Mouse (Mus musculus) forebrain, embryonic 10.5 days (tissue): ENCODE measurements at regions not wholly inside any gene's neighbourhood (a gene's known extent, or its start where the extent isn't known, plus 50 kb on each side); places are given as distances from the start of the nearest gene placed in this dataset.
A peak's percentile ranks its signal among the peaks of the same experiment; 100 is the strongest.

ENCODE experiments used
- DNase-seq: peaks from one replicate; pipeline ENCODE4 v3.0.0-alpha.2; 2017; ENCODE audit warnings: low spot score; ENCODE audit errors: extremely low spot score
- H3K27ac ChIP-seq: fragments of 300-500 bp; sonication (generic); 2 replicates; pipeline ENCODE4 v1.5.1; 2016; ENCODE audit warnings: mild to moderate bottlenecking
- H3K27me3 ChIP-seq: fragments of 300-500 bp; sonication (generic); 2 replicates; pipeline ENCODE4 v1.6.1; 2016; ENCODE audit warnings: mild to moderate bottlenecking; ENCODE audit not compliant: poor library complexity, severe bottlenecking
- H3K36me3 ChIP-seq: fragments of 300-500 bp; sonication (generic); replicated peaks from 2 replicates; pipeline ENCODE4 v1.6.1; 2016; ENCODE audit warnings: mild to moderate bottlenecking, moderate library complexity
- H3K4me1 ChIP-seq: fragments of 300-500 bp; sonication (generic); 2 replicates; pipeline ENCODE4 v1.6.1; 2016
- H3K4me3 ChIP-seq: fragments of 300-500 bp; sonication (generic); 2 replicates; pipeline ENCODE4 v1.5.1; 2016; ENCODE audit warnings: mild to moderate bottlenecking, moderate library complexity
- H3K9me3 ChIP-seq: fragments of 300-500 bp; sonication (generic); 2 replicates; pipeline ENCODE4 v1.6.1; 2016; ENCODE audit warnings: mild to moderate bottlenecking, moderate library complexity
- WGBS: fragments of 180-500 bp; shearing (Covaris S2); methylation state at CpG from one replicate; pipeline ENCODE4 v1.1.7; 2016; 5-methylcytosine and 5-hydroxymethylcytosine counted together

DNA sequence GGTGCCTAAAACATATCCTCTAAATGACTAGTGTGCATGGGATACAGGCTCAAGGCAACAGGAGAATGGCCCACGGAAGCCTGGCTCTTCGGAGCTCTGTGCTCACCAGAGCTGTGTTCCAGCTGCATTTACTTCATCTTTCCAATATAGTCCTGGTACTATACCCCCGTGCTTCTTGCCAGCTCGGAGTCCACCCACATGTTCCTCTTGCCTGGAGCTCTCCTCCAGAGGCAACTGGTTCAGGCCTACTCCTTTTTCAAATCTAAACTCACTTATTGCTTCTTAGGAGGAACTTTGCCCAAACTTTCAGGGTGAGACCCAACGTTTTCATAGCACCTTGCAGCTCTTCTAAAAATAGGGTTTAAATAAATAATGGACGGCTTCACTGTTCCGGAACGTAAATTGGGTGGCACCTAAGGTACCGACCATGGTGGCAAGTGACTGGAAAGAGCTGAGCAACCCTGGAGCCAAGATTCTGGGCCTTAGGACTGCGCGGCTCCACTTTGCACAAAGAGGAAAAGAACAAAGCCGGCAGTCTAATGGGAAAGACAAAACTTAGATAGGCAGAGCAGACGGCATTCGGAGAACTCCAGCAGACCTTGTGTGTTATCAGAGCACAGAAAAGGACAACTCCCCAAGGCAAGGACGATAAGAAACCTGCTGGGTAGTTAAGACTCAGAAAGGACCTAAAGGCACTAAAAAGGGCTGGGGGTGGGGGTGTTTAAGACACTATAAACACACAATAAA lies 86.6 kb upstream of the Hmcn1 start:
- no peak for DNase-seq
- Histone ChIP-seq H3K9me3 (no peaks in the 10 kb centered on the region), H3K27me3 (no peaks in the 10 kb centered on the region; the same call in 1 of the 2 replicates), H3K4me3 (no peak overlapping the region), H3K27ac (peak overlapping the region; percentile 37; the same call in 1 of the 2 replicates), H3K36me3 (no peaks in the 10 kb centered on the region), H3K4me1 (0 out of 2 replicates have a peak, but pooled peaks cover 8% of the 10 kb centered on the region)
- 83% methylated on average over 15 of the region's 15 CpGs for WGBS

DNA sequence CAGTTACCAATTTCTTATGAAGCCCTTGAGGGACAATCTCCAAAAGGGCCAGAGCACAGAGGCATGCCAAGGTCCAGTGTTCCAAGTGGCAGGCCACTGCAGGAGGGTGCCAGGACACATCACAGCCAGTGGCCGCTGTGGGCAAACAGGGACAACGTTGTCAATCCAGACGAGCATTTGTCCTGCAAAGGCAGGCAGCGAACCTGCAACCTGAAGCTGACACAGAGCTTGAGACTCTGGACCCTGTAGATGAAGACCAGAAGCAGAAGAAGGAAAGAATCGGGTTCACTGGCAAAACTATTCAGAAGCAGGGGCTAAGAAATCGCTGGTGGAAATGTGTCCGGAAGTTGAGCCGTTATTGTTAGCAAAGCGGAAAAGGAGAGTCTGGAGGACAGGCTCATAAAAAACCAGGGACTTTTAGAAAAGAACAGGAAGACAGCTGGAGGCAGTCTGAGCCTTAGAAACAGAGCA lies 87.3 kb upstream of the Hmcn1 start:
- no peaks in the 10 kb centered on the region for H3K9me3 ChIP-seq
- H3K27ac ChIP-seq, result peak overlapping the region; percentile 66
- no peak for DNase-seq
- H3K4me1 ChIP-seq, result 0 out of 2 replicates have a peak, but pooled peaks cover 8% of the 10 kb centered on the region
- H3K36me3 ChIP-seq, result no peaks in the 10 kb centered on the region
- no peaks in the 10 kb centered on the region; the same call in 1 of the 2 replicates for H3K27me3 ChIP-seq
- WGBS, result 78% methylated on average over 9 of the region's 9 CpGs
- H3K4me3 ChIP-seq, result no peak overlapping the region

DNA sequence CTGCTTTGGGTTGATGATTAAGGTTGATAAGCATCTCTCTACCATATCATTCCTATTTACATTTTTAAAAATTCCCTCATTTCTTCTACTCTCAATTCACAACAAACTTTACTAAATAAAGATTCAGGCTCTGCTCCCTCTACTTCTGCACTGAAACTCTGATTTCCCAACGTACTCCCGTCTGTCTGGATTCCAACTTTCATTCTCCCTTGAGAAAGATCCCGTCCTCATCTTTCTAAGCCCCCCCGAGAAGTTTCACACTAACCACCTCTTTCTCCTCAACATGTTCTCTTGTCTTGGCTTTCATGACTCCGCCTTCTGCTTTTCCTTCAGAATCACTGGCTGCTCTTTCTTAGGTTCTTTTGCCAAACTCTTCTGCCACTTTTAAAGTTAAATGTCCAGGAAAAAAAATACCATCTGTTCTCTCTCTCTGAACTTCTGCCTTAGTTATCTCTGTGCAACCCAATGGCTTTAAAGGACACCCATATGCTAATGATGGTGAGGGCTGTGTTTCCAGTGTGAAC lies 89.3 kb upstream of the Hmcn1 start:
- H3K9me3 ChIP-seq, result no peaks in the 10 kb centered on the region
- H3K27me3 ChIP-seq, result no peaks in the 10 kb centered on the region; the same call in 1 of the 2 replicates
- H3K4me1 ChIP-seq, result peaks cover 24% of the 10 kb centered on the region
- no peak for DNase-seq
- H3K27ac ChIP-seq, result no peak overlapping the region
- no peak overlapping the region for H3K4me3 ChIP-seq
- H3K36me3 ChIP-seq, result no peaks in the 10 kb centered on the region
- 92% methylated on average over 5 of the region's 5 CpGs for WGBS

DNA sequence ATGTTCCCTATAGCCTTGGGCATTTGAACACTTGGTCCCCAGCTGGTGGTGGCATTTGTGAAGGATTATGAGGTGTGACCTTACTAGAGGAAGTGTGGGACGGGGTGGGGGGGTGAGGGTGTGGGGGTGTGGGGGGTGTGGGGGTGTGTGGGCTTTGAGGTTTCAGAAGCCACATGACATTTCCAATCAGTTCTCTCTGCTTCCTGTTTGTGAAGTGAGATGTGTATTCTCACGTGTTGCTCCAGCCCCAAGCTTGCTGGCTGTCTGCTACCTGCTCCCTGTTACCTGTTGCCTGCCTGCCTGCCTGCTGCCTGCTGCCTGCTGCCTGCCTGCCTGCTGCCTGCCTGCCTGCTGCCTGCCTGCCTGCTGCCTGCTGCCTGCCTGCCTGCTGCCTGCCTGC lies 90.6 kb upstream of the Hmcn1 start:
- Histone ChIP-seq H3K9me3 (no peaks in the 10 kb centered on the region), H3K36me3 (no peaks in the 10 kb centered on the region), H3K27ac (no peak overlapping the region), H3K4me1 (peaks cover 26% of the 10 kb centered on the region), H3K4me3 (no peak overlapping the region), H3K27me3 (no peaks in the 10 kb centered on the region; the same call in 1 of the 2 replicates)
- no peak for DNase-seq
- WGBS, result 83% methylated on average over 2 of the region's 2 CpGs

DNA sequence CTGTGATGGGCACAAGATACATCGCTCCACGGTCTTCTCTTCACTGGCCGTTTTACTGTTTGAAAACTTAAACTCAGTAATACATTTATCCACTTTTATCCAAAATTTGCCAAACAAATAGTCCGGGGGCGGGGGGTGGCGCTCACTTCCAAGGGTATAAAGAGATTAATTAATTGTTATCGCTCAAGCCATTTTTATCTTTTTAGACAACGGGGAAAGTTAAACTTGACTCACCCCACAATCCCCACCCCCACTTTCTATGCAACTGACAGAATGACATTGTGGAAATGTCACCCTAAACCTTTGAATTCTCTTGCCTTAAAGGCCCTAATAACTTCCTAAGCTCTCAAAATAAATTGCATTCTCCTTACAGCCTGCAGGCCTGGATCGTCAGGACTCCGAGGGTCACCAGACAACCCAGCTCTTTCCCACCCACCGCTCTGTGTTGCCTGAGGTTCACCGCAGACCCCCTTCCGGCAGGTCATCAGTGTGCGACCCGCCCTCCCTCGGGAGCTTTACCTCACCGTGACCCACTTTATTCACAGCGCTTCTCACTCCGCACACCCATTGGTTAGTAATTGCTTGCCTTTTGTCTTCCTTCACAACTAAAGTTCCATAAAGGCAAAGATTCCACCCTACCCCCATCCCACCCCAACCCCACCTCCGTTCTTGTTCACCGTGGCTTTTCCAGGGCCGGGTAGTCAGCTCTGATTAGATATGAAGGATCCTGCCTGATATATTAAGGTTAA lies 93.0 kb upstream of the Hmcn1 start:
- Histone ChIP-seq H3K36me3 (no peaks in the 10 kb centered on the region), H3K27me3 (no peaks in the 10 kb centered on the region; the same call in 1 of the 2 replicates), H3K9me3 (no peaks in the 10 kb centered on the region), H3K27ac (peak overlapping the region; percentile 44; the same call in 1 of the 2 replicates), H3K4me1 (peaks cover 18% of the 10 kb centered on the region), H3K4me3 (no peak overlapping the region)
- 64% methylated on average over 22 of the region's 22 CpGs for WGBS
- DNase-seq, result no peak

DNA sequence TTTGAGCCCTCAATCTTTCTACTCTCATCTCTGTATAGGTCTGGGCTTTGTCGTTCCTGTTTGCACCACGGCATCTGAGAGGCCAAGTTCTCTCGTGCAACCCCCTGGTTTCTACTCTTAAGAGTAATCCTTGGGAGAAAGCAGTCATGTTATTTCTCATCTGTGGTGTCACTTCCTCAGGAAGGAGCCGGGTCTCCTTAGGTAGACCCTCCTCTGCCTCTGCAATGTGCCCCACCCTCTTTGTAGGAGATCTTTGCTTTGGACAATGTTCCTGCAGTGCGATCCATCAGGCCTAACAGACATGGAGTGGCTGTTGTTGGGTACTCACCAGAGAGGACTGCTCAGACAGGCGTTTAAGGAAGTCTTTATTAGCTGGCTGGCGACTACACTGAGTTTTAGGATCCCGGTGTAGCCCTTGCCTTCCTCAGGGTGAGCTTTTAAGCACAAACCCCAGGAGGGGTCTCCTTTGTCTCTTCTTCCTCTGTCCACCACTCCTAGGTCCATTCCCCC lies 94.0 kb upstream of the Hmcn1 start:
- no peak for DNase-seq
- Histone ChIP-seq H3K4me3 (no peak overlapping the region), H3K27ac (peak overlapping the region; percentile 25; the same call in 1 of the 2 replicates), H3K4me1 (peaks cover 21% of the 10 kb centered on the region), H3K36me3 (no peaks in the 10 kb centered on the region), H3K9me3 (no peaks in the 10 kb centered on the region), H3K27me3 (no peaks in the 10 kb centered on the region; the same call in 1 of the 2 replicates)
- WGBS, result 77% methylated on average over 8 of the region's 8 CpGs

DNA sequence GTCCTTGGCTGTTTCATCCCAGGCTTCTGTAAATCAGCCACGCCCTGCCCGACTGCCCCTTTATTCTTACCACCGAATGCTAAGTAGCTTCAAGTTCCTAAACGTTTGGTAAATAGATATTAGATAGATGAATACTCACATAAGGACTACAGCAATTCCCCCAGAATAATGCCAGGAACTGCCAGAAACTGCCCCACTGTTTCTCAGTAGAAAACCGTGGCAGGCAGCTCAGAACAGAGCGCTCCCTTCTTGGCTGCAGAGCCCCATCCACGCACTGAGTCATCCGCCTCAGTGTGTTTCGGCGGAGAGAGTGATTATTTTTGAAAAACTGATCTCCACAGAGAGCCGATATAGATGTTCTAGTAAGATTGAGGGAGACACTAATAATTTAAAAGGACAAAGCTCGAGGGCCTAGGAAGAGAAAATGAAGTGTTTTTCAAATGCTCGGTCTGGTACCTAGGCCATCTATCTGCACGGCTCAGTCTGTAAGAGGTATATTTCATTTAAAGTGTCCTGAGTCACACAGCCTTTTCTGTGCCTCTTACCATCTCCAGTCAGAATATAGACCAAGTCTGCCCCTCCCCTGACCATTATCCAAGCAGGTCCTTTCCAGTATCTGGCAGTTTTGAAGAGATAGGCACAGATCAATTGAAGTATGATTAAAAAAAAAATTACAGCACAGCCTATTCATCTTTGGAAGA lies 94.4 kb upstream of the Gm47985 start:
- no peaks in the 10 kb centered on the region; the same call in 1 of the 2 replicates for H3K27me3 ChIP-seq
- peaks cover 21% of the 10 kb centered on the region for H3K4me1 ChIP-seq
- H3K4me3 ChIP-seq, result no peak overlapping the region
- H3K27ac ChIP-seq, result no peak overlapping the region
- no peaks in the 10 kb centered on the region for H3K9me3 ChIP-seq
- 86% methylated on average over 14 of the region's 14 CpGs for WGBS
- no peaks in the 10 kb centered on the region for H3K36me3 ChIP-seq
- no peak for DNase-seq

DNA sequence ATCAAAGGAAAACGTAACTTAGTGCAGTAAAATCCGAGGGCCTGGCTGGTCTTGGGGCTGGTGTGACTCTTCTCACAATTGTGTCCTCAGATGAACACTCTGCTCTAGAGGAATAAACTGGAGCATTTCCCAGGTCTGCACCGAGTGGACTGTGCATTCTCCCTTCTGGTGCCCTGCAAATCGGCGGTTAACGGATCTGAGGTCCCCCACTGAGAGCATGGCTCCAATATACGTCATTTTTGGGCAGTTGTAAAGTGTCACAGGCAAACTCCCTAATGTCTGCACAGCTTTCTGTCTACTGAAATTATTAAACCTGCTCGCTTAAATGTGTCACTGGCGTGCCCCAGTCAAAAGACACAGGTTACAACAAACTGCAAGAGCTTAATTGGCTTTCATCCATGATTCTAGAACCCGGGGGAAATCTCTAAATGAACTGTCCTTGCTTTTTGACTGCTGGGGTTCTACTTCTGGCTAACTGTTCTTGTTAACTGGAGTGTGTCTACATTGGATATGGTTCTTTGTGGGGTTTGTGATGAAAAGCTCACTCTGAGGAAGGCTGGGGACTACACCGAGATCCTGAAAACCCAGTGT lies 93.7 kb upstream of the Gm47985 start:
- Histone ChIP-seq H3K36me3 (no peaks in the 10 kb centered on the region), H3K27ac (no peak overlapping the region), H3K9me3 (no peaks in the 10 kb centered on the region), H3K27me3 (no peaks in the 10 kb centered on the region; the same call in 1 of the 2 replicates), H3K4me3 (no peak overlapping the region), H3K4me1 (peaks cover 21% of the 10 kb centered on the region)
- WGBS, result 84% methylated on average over 11 of the region's 11 CpGs
- no peak for DNase-seq

DNA sequence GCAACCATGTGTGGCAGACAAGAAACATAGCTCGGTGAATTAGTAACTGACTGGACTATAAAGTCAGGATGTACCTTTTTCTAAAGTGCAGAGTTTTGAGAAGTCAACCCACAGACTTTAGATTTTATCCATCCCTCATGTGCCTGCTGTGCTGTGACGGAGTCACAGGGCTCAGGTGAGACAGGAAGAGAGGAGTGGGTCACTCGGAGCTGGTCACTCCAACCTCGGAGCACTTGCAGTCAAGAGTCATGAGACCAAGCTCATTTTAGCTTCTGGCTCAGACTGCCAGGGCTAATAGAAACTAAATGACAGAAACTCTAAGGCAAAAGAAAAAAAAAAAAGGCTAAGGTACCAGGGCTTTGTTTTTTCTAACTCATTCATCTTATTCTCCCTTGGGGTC lies 90.3 kb upstream of the Gm47985 start:
- H3K36me3 ChIP-seq, result no peaks in the 10 kb centered on the region
- H3K4me1 ChIP-seq, result peaks cover 20% of the 10 kb centered on the region
- no peaks in the 10 kb centered on the region for H3K9me3 ChIP-seq
- whole genome bisulfite sequencing, result 76% methylated on average over 4 of the region's 4 CpGs
- H3K27ac ChIP-seq, result no peak overlapping the region
- no peak overlapping the region for H3K4me3 ChIP-seq
- no peaks in the 10 kb centered on the region; the same call in 1 of the 2 replicates for H3K27me3 ChIP-seq
- no peak for DNase-seq

DNA sequence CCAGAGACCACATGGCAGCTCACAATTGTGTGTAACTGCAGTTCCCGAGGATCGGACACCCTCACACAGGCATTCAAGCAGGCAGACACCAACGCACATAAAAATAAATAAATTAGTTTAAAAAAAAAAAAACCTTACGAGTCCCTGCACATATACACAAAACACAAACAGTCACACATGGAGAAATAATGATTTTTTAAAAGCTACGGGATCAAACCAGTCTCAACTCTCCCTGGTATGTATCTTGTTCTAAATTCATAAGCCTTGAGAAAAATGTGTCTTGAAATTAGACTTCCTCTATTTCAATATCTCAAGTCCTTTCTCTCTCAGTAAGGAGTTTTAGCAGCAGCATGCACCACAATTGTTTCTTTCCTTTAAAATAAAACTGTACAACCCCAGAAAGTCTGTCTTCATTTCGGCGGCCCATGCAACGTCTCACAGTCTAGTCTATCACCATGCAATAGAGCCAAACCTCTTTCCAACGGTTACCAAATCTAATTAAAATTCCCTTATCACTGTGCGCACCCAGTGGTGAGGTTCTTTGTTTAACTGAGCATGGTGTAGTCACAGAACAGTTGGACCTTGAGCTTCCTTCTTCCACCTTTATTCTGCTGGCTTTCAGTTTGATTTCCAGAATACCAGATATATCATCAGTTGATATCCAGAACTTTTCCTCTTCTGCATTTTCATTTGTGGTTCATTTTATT lies 86.8 kb upstream of the Gm47985 start:
- Histone ChIP-seq H3K27ac (peak overlapping the region; percentile 74), H3K4me1 (peaks cover 13% of the 10 kb centered on the region)
- DNase-seq, result no peak

DNA sequence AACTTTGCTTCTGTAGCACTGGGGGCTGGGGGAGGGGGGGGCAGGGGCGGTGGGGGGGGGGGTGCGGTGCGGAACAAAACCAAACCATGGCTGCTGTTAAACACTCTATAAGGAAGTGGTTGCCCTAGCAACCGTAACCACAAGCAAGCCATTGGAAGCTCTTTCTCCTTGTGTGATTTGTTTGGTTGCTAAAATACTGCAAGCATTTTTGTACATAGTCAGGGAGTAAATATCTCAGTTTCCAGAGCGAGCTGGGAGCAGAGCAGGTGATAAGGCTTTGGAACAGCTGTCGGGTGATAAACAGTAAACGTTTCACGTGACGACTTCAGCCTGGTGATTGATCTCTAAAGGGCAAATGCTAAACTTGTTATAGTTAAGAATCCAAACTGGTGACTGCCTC lies 86.3 kb upstream of the Gm47985 start:
- Histone ChIP-seq H3K27me3 (no peaks in the 10 kb centered on the region), H3K4me1 (peaks cover 13% of the 10 kb centered on the region), H3K36me3 (no peaks in the 10 kb centered on the region), H3K9me3 (no peaks in the 10 kb centered on the region), H3K4me3 (no peak overlapping the region), H3K27ac (peak overlapping the region; percentile 74; the same call in 1 of the 2 replicates)
- no peak for DNase-seq
- 75% methylated on average over 9 of the region's 9 CpGs for WGBS

More for the DNA sequence above, 86.8 kb upstream of the Gm47985 start:
- Histone ChIP-seq H3K36me3 (no peaks in the 10 kb centered on the region), H3K27me3 (no peaks in the 10 kb centered on the region), H3K9me3 (no peaks in the 10 kb centered on the region), H3K4me3 (no peak overlapping the region)
- WGBS, result 78% methylated on average over 10 of the region's 10 CpGs
